Mouse (Mus musculus): ENCODE measurements around the gene Samd7.
"Not testable (repeated sequence)": the region's sequence is repeated elsewhere in the genome, so short reads cannot be mapped to it uniquely, and the experiment has no call there.

The Samd7 gene

DNA sequence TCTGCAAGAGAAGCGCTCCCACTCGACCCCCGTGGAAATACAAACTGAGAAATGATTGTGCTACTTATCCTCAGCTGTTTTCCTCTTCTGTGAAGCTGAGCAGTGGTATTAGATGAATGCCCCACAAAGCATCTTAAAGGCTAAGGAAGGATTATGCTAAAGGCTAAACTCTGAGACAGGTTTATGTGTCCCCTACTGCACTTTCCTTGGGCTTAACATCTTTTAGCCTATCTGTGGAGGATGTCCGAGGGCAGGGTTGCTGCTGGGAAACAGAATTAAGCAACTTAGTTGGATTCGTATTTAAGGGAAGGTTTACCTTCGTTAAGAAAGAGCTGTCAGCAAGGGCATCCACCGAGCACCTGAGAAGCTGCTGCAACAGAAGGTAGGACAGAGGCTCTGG is at the start of gene Samd7:
Gene Samd7, plus strand, starts transcription at position 288 of the 400 bp plus-strand sequence.
- no peak for DNase-seq (ENCODE audit: low spot score)

DNA sequence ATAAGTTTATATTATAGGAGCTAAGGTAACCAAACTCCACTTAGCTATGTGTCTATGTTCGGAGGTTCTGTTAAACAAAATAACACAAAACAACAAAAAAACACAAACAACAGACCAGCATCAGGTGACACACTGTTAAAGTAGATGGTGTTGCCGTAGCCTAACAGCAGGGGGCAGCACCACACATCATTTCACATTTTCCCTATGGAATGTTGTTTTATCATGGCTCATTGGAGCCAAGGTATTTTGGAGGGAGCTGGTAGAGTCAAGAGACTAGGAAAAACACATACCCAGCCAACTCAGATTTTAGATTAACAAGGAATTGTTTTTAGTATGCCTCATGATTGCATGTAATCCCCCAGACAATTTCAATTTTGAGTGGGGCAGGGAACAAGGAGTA is 49.7 kb upstream of the Samd7 start:
- DNase-seq (ENCODE audit: low spot score) = peak; percentile 21

DNA sequence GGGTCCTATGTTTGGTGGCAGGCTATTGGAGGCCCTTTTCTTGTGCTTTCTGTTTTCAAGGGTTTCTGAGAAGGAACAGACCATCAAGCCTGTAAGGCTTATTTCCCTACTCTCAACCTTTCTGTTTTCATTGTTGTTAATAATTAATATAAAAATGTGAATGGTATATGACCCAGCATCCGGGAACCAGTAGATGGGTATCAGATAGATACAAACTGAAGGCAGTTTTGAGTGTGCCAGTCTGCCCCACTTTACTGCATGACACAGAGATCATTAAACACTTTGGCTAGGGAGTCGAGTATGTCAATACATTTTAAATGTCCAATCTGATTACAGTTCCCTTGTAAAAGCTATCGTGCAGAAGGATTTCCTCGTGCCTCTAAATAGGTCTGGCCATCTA is 48.2 kb upstream of the Samd7 start:
- no peak for DNase-seq (ENCODE audit: low spot score)

DNA sequence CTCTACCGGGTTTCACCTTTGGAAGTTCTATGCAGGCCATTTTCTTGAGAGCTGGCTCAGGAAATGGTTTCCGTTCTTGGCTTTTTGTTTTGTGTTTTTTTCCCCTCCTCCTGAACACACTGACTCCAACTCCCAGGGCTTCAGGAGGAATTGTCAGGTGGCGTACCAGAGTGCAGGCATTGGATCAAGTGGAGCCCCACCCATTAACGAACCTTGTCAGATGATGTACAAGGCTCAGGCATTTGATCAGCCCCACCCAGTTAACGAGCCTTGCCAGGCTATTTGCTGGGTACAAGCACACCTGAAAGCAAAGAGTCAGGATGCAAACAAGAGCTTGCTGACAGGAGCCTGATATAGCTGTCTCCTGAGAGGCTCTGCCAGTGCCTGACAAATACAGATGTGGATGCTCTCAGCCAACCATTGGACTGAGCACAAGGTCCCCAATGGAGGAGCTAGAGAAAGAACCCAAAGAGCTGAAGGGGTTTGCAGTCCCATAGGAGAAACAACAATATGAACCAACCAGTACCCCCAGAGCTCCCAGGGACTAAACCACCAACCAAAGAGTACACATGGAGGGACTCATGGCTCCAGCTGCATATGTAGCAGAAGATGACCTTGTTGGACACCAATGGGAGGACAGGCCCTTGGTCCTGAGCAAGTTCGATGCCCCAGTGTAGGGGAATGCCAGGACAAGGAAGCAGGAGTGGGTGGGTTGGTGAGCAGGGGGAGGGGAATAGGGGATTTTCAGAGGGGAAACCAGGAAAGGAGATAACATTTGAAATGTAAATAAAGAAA is 46.2 kb upstream of the Samd7 start, which contains the start of gene Lrrc31:
Gene Lrrc31, minus strand, starts transcription at position 133 of the 795 bp plus-strand sequence.
- DNase-seq (ENCODE audit: low spot score) = not testable (repeated sequence)

DNA sequence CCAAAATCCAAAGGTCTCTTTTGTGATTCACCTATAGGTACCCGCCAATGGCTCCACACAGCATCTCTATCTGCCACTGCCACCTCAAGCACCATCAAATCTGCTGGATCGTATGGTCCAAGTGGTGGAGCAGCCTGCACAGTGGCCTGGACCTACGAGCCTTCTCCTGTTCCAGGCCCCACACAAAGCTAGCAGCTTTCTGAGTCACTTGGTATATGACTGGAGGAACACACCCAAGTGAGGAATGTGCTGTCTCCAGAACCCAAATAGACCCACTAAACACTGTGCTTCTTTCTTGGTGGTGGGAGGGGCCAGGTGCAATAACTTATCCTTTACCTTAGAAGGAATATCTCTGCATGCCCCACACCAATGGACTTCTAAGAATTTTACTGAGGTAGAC is 40.1 kb upstream of the Samd7 start:
- DNase-seq (ENCODE audit: low spot score) = no peak

DNA sequence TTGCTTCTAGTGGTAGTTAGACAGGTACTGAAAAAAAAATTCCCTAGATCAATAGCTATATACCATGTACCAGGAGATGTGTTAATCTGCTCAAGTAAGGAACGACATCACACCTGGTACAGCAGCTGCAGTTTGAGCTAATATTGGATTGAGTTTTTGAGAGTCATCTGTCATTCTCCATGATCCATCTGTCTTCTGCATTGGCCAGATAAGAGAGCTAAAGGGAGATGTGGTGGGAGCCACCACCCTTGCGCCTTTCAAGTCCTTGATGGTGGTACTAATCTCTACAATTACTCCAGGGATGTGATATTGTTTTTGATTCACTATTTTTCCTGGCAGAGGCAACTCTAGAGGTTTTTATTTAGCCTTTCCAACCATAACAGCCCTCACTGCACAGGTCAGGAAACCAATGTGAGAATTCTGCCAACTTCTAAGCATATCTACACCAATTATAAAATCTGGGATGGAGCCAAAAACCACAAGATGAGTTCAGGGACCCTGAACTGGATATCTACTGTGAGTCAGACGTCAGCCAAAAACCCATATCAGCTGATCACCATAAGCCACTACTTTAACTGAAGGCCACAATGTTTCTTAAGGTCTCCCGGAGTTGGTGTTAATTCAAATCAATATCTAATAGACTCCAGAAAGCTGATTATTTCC is 39.3 kb upstream of the Samd7 start:
- no peak for DNase-seq (ENCODE audit: low spot score)

DNA sequence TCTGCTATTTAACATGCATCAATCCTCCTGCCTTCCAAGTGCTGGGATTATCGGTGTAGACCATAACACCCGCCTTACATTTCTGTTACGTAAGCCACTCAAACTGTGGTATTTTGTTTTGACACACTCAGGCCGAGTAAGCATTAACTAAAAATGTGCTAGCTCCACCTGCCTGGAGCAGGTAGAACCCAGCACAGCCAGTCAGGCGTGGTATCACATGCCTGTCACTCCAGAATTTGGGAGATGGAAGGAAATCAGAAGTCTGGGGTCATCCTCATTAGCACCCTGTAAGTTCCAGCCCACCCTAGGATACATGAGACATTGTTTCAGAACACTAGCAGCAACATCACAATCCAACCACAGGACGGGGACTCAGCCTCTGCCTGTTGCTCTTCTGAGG is 35.9 kb upstream of the Samd7 start:
- no peak for DNase-seq (ENCODE audit: low spot score)

DNA sequence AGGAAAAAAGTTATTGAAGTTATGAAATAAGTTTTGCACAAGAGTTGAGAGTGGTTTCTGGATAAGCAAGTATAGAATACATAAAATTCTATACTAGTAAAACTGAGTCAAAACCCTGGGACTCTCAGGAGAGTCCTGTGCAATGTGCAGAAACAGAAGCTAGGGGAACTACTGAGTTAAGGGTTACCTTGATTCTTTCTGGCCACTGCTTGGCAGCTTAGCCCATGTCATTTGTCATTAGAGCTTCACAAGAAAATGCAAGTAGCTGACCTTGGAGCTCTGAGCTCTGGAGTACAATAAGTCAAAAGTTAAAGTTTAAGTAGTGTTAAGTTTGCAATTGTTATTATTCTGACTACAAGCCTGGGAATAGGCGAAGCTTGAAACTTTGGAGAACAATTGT is 32.8 kb upstream of the Samd7 start:
- DNase-seq (ENCODE audit: low spot score) = no peak

DNA sequence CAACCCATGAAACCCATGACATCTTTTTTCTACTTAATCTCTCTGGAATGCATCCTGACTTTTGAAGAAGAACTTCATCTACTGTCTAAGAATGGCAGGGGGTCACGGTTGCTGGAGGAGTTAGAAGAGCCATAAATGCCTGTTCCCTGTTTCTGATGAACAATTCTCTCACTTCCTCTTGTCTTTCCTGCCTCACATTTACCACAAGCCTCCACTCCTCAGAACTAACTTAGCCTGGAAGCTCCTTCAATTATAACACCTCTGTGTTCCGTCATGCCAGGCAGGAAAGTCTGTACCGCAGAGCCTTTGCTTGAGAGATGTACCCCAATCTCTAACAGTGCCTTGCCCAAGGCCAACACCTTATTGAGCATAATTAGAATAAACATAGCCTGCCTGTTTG is 27.4 kb upstream of the Samd7 start:
- DNase-seq (ENCODE audit: low spot score) = no peak

DNA sequence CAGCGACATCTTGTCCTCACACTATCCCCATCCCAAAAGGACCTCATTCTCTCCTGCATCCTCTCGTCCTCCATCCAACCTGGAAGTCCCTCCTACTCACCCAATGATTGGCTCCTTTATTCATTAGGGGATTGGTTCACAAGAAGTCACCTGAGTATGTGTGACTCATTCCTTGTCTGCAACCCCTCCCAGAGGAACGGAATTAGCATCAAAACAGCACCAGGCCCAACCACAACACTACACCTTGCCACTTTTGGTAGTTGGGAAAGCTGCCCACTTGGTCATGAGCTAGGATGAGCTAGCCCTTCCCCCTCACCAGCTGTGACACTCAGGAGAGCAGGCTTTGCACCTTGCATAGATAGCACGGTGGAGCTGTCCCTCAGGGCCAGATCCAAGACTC is 24.1 kb upstream of the Samd7 start:
- DNase-seq (ENCODE audit: low spot score) = no peak

DNA sequence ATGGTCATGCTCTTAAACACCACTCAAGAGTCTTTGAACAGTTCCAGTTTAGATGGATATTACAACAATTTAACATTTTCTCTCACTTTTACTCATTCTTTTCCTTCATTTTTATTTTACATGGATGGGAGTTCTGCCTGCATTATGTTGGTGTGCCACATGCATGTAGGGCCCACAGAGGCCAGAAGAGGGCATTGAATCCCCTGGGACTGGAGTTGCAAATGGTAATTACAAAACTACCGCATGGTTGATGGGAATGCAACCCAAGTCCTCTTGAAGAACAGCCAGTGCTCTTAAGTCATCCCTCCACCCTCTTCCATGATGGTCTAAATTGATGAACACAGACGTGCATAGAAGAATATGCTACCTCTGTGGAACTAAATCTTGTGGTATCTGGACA is 23.6 kb upstream of the Samd7 start:
- DNase-seq (ENCODE audit: low spot score) = no peak

DNA sequence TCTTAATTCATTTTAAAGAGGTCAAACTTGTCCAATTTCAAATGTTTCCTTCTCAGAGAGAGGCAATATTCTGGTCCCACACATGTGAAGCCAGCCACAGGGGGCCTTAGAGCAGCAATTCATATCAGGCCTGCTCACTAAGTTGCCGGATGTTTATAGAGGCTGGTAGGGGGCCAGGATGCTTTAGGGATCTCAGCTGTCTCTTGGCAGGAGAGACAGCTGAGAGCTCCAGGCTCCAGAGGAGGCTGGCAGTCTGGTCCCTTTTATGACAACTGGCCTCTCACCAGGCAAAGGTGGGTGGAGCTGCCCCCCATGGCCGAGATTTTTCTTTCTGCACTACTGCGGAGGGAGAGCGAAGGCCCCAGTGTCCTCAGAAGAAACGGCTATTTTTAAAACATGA is 22.9 kb upstream of the Samd7 start:
- DNase-seq (ENCODE audit: low spot score) = no peak

DNA sequence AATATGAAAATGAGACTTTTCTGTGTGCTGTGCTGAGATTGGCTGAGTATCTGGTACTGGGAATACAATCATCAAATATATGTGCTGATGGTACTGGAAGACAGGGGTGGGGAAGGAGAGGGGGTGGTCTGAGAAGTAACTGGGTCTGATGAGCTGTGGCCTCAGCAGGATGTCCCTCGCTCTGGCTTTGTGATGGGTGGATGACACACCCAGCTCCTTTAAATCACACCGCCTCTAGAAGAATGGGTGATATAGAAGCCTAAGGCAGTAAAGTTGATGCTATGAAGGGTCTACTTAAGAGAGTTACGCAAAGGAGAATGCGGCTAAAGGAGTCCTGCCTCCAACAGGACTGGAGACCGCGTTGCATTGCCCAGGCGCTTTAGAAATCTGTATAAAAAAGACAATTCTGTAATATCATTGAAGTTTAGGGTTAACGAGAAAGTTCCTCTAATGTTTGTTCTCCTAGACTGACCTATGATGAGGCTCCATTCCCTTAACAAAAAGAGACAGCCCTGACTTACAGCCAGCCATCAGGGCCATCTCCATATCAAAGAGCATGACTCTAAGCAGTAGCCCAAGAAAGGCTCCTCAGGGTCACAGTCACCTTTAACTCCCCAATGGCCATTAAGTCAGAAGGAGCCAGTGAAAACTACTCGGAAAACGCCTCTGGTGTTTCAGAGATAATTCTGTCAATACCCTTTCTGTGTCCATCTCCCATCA is 21.8 kb upstream of the Samd7 start:
- DNase-seq (ENCODE audit: low spot score) = no peak

DNA sequence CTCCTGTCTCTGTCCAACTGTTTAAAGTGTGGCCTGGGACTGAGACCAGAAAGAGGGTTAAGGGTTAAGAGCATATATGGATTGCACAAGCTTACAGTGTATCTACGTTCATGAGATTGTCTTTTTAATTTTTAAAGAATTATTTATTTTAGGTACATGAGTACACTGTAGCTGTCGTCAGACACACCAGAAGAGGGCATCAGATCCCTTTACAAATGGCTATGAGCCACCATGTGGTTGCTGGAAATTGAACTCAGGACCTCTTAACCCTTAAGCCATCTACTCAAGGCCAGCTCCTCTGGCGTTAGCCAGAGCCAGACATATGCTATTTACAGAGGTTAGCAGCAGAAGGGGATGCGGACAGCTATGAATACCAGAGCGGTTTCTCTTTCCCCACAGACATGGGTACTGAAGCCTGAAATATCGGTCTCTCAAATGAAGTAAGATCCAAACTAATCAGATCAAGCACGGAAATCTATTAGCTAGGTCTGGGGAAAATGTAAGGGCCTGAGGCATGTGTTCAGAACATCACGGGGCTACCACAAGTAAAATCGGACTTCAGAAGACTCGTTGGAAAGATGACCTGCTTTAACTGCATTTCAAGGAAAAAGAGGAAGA is 21.1 kb upstream of the Samd7 start:
- no peak for DNase-seq (ENCODE audit: low spot score)

DNA sequence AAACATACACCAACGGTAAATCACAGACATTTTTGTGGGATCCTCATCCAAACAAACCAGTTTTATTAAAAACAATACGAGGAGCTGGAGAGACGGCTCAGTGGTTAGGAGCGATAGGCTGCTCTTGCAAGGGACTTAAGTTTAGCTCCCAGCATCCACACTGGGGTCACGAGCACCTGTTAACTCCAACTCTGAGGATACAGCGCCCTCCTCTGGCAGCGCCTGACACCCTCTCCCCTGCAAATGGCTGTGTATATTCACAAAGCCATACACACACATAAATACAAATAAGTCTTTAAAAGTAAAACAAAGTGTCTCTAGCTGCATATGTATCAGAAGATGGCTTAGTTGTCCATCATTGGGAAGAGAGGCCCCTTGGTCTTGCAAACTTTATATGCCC is 20.6 kb upstream of the Samd7 start:
- DNase-seq (ENCODE audit: low spot score) = peak; percentile 31

DNA sequence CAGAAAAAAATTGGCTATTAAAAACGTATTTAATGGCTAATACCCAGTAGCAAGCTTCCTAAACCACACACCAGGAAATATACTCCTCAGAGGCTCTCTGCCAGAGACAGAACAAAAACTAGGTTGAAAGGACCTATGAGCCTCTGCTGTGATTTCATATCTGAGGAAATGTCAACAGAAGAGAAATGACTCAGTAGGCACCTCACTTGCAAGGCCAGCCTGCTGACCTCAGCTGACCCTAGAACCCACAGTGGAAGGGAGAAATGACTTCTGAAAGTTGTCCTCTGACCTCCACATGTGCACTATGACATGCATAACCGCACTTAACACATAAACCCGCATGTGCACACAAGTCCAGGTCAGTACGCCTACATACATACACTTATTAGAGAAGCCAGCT is 18.9 kb upstream of the Samd7 start:
- no peak for DNase-seq (ENCODE audit: low spot score)

DNA sequence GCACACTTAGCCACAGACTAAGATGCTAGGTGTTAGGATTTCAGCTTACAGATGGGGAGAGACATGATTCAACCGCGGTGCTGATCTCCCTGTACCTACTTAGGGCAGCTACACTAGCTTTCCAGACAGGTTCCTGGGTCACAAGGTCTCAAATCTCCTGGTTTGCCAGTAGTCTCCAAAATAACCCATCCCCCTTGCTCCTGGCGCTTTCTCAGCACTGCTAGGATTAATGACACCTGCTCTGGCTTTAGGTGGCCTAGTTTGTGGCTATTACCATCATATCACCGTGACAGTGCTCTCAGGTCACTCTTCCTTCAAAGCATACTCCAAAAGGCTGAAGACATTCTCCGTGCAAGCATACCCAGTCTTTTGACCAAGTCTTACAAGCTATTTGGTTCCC is 17.0 kb upstream of the Samd7 start:
- DNase-seq (ENCODE audit: low spot score) = no peak

DNA sequence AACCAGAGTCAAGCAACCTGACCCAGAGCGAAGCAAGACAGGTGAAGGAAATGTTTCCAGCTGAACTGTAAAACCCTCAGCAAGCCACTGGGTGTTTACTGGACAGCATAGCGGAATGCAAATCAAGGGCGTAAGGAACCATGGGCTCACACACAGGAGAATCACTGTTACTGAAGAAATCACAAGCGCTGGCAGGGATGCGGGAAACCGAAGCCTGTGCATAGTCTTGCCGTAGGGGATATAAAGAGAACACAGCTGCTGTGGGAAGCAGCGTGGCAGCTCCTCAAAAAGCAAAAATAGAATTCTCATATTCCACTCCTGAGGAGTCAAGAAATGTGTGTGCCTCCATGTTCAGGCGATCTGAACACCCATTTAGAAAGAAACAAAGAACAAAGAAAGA is 9.3 kb upstream of the Samd7 start:
- DNase-seq (ENCODE audit: low spot score) = no peak

DNA sequence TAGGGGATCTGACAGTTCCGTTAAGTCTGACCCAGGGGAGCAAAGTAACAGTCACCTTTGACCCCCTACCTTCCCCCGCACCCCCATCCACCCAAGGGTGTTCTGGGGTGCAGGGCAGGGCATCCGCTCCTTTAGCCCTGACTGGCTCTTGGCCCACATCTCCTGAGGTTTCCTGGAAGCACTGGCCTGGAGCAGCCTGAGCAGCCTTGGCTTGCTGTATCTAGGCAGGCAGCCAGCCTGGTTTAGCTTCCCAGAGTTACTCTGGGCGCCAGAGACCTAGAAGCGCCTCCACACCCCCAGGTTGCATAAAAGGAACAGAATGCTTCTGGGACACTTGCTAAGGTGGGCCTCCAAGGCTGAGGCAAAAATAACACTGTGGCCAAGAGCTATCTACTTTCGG is 4.8 kb upstream of the Samd7 start:
- peak; percentile 30 for DNase-seq (ENCODE audit: low spot score)

DNA sequence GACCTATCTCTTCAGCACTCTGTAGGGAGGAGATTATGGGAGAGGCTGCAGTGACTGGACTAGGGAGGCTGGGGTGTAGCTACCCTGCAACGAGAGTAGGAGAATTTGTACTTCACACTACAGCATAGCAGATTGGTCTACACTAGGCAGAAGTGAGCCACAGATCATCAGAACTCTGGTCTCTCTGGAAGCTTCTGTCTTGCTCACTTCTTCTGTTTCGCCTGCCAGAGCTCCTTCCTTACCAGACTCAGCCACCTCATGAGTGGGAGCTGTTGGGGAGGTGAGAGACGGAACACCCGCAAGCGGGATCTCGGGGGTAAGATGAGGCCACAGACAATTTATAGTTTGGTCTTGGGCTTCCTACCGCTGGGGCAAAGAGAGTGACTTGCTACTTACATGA is 3.2 kb upstream of the Samd7 start:
- DNase-seq (ENCODE audit: low spot score) = no peak

DNA sequence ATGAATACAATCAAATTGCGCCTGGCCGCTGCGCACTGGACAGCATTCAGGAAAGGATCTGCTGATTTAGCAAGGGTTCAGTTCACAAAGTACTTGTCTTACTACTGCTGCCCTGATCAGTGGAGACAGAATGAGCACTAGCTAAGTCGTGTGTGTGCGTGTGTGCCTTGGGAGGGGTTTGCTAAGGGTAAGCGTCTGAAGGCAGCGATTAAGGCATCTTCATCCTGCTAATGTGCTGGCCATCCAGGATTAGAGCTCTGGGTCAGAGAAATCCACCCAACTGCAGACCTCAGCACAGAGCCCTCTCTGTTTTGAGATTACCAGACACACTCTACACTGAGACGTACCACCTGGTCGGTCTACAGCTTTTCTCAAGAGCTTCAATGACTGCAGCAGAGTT is 2.2 kb downstream of the Samd7 start:
- DNase-seq (ENCODE audit: low spot score) = no peak

DNA sequence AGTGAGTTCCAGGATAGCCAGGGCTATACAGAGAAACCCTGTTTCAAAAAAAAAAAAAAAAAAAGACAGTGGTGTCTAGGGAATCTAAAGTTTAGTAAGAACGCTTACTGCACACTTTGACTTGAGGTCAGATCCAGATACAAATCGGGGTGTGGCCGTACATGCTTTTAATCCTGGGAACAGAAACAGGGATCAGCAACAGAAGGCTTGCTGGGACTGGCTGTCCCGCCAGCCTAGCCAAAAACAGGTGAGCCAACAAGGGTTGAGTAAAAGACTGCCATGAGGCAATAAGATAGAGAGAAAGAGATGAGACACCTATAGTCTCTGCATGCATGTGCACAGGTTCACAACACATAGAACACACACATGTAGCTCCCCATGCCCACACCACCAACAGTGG is 8.6 kb downstream of the Samd7 start:
- no peak for DNase-seq (ENCODE audit: low spot score)

DNA sequence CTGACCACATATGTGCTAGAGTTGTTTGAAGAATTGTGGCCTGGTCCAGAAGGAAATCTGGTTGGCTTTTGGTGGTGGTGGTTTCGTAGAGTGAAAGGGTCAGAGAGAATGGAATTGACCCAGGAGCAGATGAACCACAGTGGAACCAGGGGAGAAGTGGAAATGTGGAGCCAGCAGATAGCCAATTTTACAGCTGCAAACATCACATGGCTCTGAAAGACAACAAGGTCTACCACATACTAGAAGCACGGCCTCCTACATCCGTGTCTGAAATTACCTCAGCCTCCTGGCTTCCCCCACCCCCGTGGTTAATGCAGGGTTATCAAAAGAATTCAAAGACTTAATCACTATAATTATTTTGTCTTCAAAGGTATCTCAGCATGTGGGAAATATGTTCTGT is 18.8 kb downstream of the Samd7 start:
- DNase-seq (ENCODE audit: low spot score) = no peak
